Mouse (Mus musculus) hindbrain, embryonic 16.5 days (tissue): Measurements from ENCODE around the gene Rplp2. TPM values are rescaled to one million over a fixed set of nuclear protein-coding genes. Genes with fewer than 3 reads are reported as not detected.
"Not testable (repeated sequence)": the region's sequence is repeated elsewhere in the genome, so short reads cannot be mapped to it uniquely, and the experiment has no call there.

ENCODE experiments used
- ATAC-seq: fragments of 200-750 bp; cut with Nextera tagmentation; 2 replicates; pipeline ENCODE4 v1.8.0; 2017; ENCODE audit warnings: moderate TSS enrichment, moderate library complexity
- H3K27ac ChIP-seq: fragments of 300-500 bp; sonication (generic); 2 replicates; pipeline ENCODE4 v1.5.1; 2014; ENCODE audit warnings: low read depth, mild to moderate bottlenecking, control low read depth, low read length, moderate library complexity
- H3K27me3 ChIP-seq: fragments of 300-500 bp; sonication (generic); replicated peaks from 2 replicates; pipeline ENCODE4 v1.6.1; 2014; ENCODE audit warnings: low read length; ENCODE audit not compliant: control insufficient read depth, insufficient read depth
- H3K36me3 ChIP-seq: fragments of 300-500 bp; sonication (generic); 2 replicates; pipeline ENCODE4 v1.6.1; 2014; ENCODE audit warnings: mild to moderate bottlenecking, low read length, moderate library complexity, mixed read lengths; ENCODE audit not compliant: control insufficient read depth, insufficient read depth
- H3K4me1 ChIP-seq: fragments of 300-500 bp; sonication (generic); 2 replicates; pipeline ENCODE4 v1.6.1; 2014; ENCODE audit warnings: low read depth, low read length; ENCODE audit not compliant: control insufficient read depth, insufficient read depth
- H3K4me2 ChIP-seq: fragments of 300-500 bp; sonication (generic); 2 replicates; pipeline ENCODE4 v1.6.1; 2014; ENCODE audit warnings: mild to moderate bottlenecking, low read length, control low read depth, moderate library complexity
- H3K4me3 ChIP-seq: fragments of 300-500 bp; sonication (generic); 2 replicates; pipeline ENCODE4 v1.5.1; 2014; ENCODE audit warnings: mild to moderate bottlenecking, low read length, control low read depth, moderate library complexity
- H3K9ac ChIP-seq: fragments of 300-500 bp; sonication (generic); 2 replicates; pipeline ENCODE4 v1.6.1; 2014; ENCODE audit warnings: low read depth, mild to moderate bottlenecking, control low read depth, low read length, moderate library complexity
- H3K9me3 ChIP-seq: fragments of 300-500 bp; sonication (generic); 2 replicates; pipeline ENCODE4 v1.6.1; 2014; ENCODE audit warnings: mild to moderate bottlenecking, low read length, moderate library complexity; ENCODE audit not compliant: control insufficient read depth
- WGBS: fragments of 180-500 bp; shearing (Covaris S2); extraction: QIAGEN DNeasy Blood & Tissue Kit; methylation state at CpG from one replicate; pipeline ENCODE4 v1.1.7; 2014; 5-methylcytosine and 5-hydroxymethylcytosine counted together
- polyA plus RNA-seq: library from polyadenylated mRNA; unstranded; fragments of >200 nt; fragmentation: Nextera tagmentation; extraction: Ambion mirVana; gene quantifications from 2 replicates; pipeline ENCODE4 v1.2.1, GENCODE M21; 2015

The Rplp2 gene
- polyA plus RNA-seq, result 602 and 645 TPM in 2 replicates

GRCm38 (mm10) chr7:141447110-141447991 is at the start of gene Rplp2:
Gene Rplp2 (plus strand): TSS chr7:141447370.
- Histone ChIP-seq H3K9ac (peak within 1 kb of the TSS; percentile 77), H3K4me2 (peak within 1 kb of the TSS; percentile 80), H3K9me3 (no peaks in the 10 kb centered on the region), H3K36me3 (peaks cover 22% of the 10 kb centered on the region), H3K27ac (peak within 1 kb of the TSS; percentile 92), H3K4me3 (peak within 1 kb of the TSS; percentile 76), H3K27me3 (no peaks in the 10 kb centered on the region), H3K4me1 (peaks cover 22% of the 10 kb centered on the region)
- under 1% methylated on average over 63 of the region's 63 CpGs for WGBS
- peak; percentile 94 for ATAC-seq

- peak; percentile 63; the same call in 1 of the 2 replicates for ATAC-seq
- 39% methylated on average over 5 of the region's 5 CpGs for WGBS
- Histone ChIP-seq H3K4me2 (no peak overlapping the region), H3K9ac (no peak overlapping the region), H3K36me3 (peaks cover 24% of the 10 kb centered on the region), H3K4me3 (no peak overlapping the region), H3K27ac (no peak overlapping the region), H3K4me1 (no peaks in the 10 kb centered on the region), H3K27me3 (no peaks in the 10 kb centered on the region), H3K9me3 (no peaks in the 10 kb centered on the region)
Observed at GRCm38 (mm10) chr7:141403305-141403704, 43.9 kb upstream of the Rplp2 start.

GRCm38 (mm10) chr7:141405466-141405865 is 41.7 kb upstream of the Rplp2 start:
- ATAC-seq, result no peak

GRCm38 (mm10) chr7:141407670-141408069 is 39.5 kb upstream of the Rplp2 start:
- not testable (repeated sequence) for H3K9ac ChIP-seq, H3K9me3 ChIP-seq, H3K27ac ChIP-seq, ATAC-seq, H3K27me3 ChIP-seq, H3K4me3 ChIP-seq, H3K4me2 ChIP-seq, H3K4me1 ChIP-seq
- WGBS, result 98% methylated on average over 7 of the region's 7 CpGs
- H3K36me3 ChIP-seq, result peaks cover 12% of the 10 kb centered on the region

More at GRCm38 (mm10) chr7:141405466-141405865, 41.7 kb upstream of the Rplp2 start:
- Histone ChIP-seq H3K4me3 (no peak overlapping the region), H3K36me3 (peaks cover 21% of the 10 kb centered on the region), H3K27ac (no peak overlapping the region), H3K9ac (no peak overlapping the region), H3K9me3 (no peaks in the 10 kb centered on the region), H3K4me2 (no peak overlapping the region), H3K4me1 (peaks cover 2% of the 10 kb centered on the region; the same call in 1 of the 2 replicates), H3K27me3 (no peaks in the 10 kb centered on the region)
- 88% methylated on average over 4 of the region's 4 CpGs for WGBS

- Histone ChIP-seq H3K9ac (0 out of 2 replicates have a peak overlapping the region, but pooled peaks have one; percentile 10), H3K27me3 (no peaks in the 10 kb centered on the region), H3K27ac (no peak overlapping the region), H3K4me1 (peaks cover 9% of the 10 kb centered on the region), H3K4me2 (no peak overlapping the region), H3K36me3 (peaks cover 10% of the 10 kb centered on the region), H3K4me3 (no peak overlapping the region), H3K9me3 (no peaks in the 10 kb centered on the region)
- WGBS, result 9% methylated on average over 11 of the region's 11 CpGs
- ATAC-seq, result peak; percentile 34; the same call in 1 of the 2 replicates
Observed at GRCm38 (mm10) chr7:141408833-141409232, 38.3 kb upstream of the Rplp2 start.

- 91% methylated on average over 8 of the region's 8 CpGs for WGBS
- no peak for ATAC-seq
- H3K9me3 ChIP-seq, result no peaks in the 10 kb centered on the region
Observed at GRCm38 (mm10) chr7:141410631-141411030, 36.5 kb upstream of the Rplp2 start.

GRCm38 (mm10) chr7:141411667-141412066 is 35.5 kb upstream of the Rplp2 start:
- Histone ChIP-seq H3K27ac (no peak overlapping the region), H3K9ac (no peak overlapping the region), H3K4me2 (no peak overlapping the region), H3K9me3 (no peaks in the 10 kb centered on the region), H3K4me1 (peaks cover 13% of the 10 kb centered on the region), H3K4me3 (no peak overlapping the region), H3K36me3 (peaks cover 10% of the 10 kb centered on the region), H3K27me3 (no peaks in the 10 kb centered on the region)
- 100% methylated on average over 1 of the region's 1 CpGs for WGBS
- no peak for ATAC-seq

More at GRCm38 (mm10) chr7:141410631-141411030, 36.5 kb upstream of the Rplp2 start:
- H3K27me3 ChIP-seq, result no peaks in the 10 kb centered on the region
- no peak overlapping the region for H3K4me2 ChIP-seq
- H3K27ac ChIP-seq, result no peak overlapping the region
- H3K36me3 ChIP-seq, result peaks cover 10% of the 10 kb centered on the region
- H3K4me1 ChIP-seq, result peaks cover 13% of the 10 kb centered on the region
- H3K4me3 ChIP-seq, result no peak overlapping the region
- H3K9ac ChIP-seq, result no peak overlapping the region

- Histone ChIP-seq H3K9me3 (no peaks in the 10 kb centered on the region), H3K27ac (peak overlapping the region; percentile 87), H3K9ac (peak overlapping the region; percentile 95), H3K4me1 (peaks cover 13% of the 10 kb centered on the region), H3K4me2 (peak overlapping the region; percentile 96), H3K4me3 (peak overlapping the region; percentile 76), H3K36me3 (peaks cover 10% of the 10 kb centered on the region), H3K27me3 (no peaks in the 10 kb centered on the region)
- WGBS, result 4% methylated on average over 16 of the region's 16 CpGs
- ATAC-seq, result peak; percentile 12
Observed at GRCm38 (mm10) chr7:141413331-141413730, 33.8 kb upstream of the Rplp2 start.

- peaks cover 10% of the 10 kb centered on the region for H3K36me3 ChIP-seq
- H3K27ac ChIP-seq, result peak within 1 kb of the TSS; percentile 87
- peak within 1 kb of the TSS; percentile 95 for H3K9ac ChIP-seq
- peaks cover 12% of the 10 kb centered on the region for H3K4me1 ChIP-seq
- peak within 1 kb of the TSS; percentile 96 for H3K4me2 ChIP-seq
- peak within 1 kb of the TSS; percentile 76 for H3K4me3 ChIP-seq
- WGBS, result under 1% methylated on average over 52 of the region's 56 CpGs
- H3K9me3 ChIP-seq, result no peaks in the 10 kb centered on the region
- H3K27me3 ChIP-seq, result no peaks in the 10 kb centered on the region
- ATAC-seq, result peak; percentile 87
Observed at GRCm38 (mm10) chr7:141413809-141414584, 33.2 kb upstream of the Rplp2 start, which contains the start of gene Gatd1. Gene Gatd1 (minus strand): TSS chr7:141414136.
